Mouse (Mus musculus) layer of hippocampus, adult 18-20 months (tissue): ENCODE results near the gene Srpx. TPM values are rescaled to one million over a fixed set of nuclear protein-coding genes. Genes with fewer than 3 reads are reported as not detected.

Source experiments
- DNase-seq, 2 experiments: peaks; one replicate each; pipeline ENCODE4 v3.0.0; 2022; ENCODE audit warnings: low spot score in 2 of 2
- long read RNA-seq: library from polyadenylated mRNA; stranded (forward); transcript quantifications from one replicate; pipeline ENCODE4 v2.0.0, GENCODE M21; 2021
- total RNA-seq, 2 experiments: library from RNA; stranded (reverse); gene quantifications; 2 replicates each; pipeline ENCODE4 v1.2.3; 2021

Gene Srpx
- under 1 TPM; 0.28 to 0.67 TPM for total RNA-seq
- long read RNA-seq, partial matches to known transcripts, result 0 of 1 reads
- long read RNA-seq, other reads (novel, unspliced or antisense), result 1 of 1 reads

- no peak for DNase-seq
Observed at GRCm38 (mm10) chrX:10117065-10117719, at the start of gene Srpx. Gene Srpx, minus strand, starts transcription at chrX:10117709.

GRCm38 (mm10) chrX:10152390-10152789 is 34.9 kb upstream of the Srpx start:
- no peak for DNase-seq

- peak in 1 of 2 experiments; percentile 9 for DNase-seq
Observed at GRCm38 (mm10) chrX:10115780-10116179, 1.7 kb downstream of the Srpx start.

- no peak for DNase-seq
Observed at GRCm38 (mm10) chrX:10110736-10111135, 6.8 kb downstream of the Srpx start.

GRCm38 (mm10) chrX:10108558-10108957 is 9.0 kb downstream of the Srpx start:
- DNase-seq, result peak in 1 of 2 experiments; percentile 18

GRCm38 (mm10) chrX:10105475-10105874 is 12.0 kb downstream of the Srpx start:
- no peak for DNase-seq

- DNase-seq, result no peak
Observed at GRCm38 (mm10) chrX:10102739-10103138, 14.8 kb downstream of the Srpx start.

- peak in 1 of 2 experiments; percentile 28 for DNase-seq
Observed at GRCm38 (mm10) chrX:10095797-10096196, 21.7 kb downstream of the Srpx start.

- no peak for DNase-seq
Observed at GRCm38 (mm10) chrX:10080385-10080784, 37.1 kb downstream of the Srpx start.

GRCm38 (mm10) chrX:10079981-10080380 is 37.5 kb downstream of the Srpx start:
- DNase-seq, result no peak

- DNase-seq, result no peak
Observed at GRCm38 (mm10) chrX:10073966-10074365, 43.5 kb downstream of the Srpx start.

- DNase-seq, result no peak
Observed at GRCm38 (mm10) chrX:10071529-10071928, 46.0 kb downstream of the Srpx start.

GRCm38 (mm10) chrX:10070689-10071088 is 46.8 kb downstream of the Srpx start:
- peak; percentile 6 to 58 for DNase-seq

- no peak for DNase-seq
Observed at GRCm38 (mm10) chrX:10069405-10069804, 48.1 kb downstream of the Srpx start.

GRCm38 (mm10) chrX:10063781-10064180 is 53.7 kb downstream of the Srpx start:
- peak; percentile 7 to 48 for DNase-seq

- peak in 1 of 2 experiments; percentile 16 for DNase-seq
Observed at GRCm38 (mm10) chrX:10063361-10063760, 54.1 kb downstream of the Srpx start.

- DNase-seq, result no peak
Observed at GRCm38 (mm10) chrX:10062201-10062600, 55.3 kb downstream of the Srpx start.

GRCm38 (mm10) chrX:10034666-10035065 is 82.8 kb downstream of the Srpx start:
- DNase-seq, result peak in 1 of 2 experiments; percentile 3

- DNase-seq, result no peak
Observed at GRCm38 (mm10) chrX:10010202-10010601, 107.3 kb downstream of the Srpx start.

GRCm38 (mm10) chrX:10007675-10008270 is 109.7 kb downstream of the Srpx start:
- DNase-seq, result no peak

- no peak for DNase-seq
Observed at GRCm38 (mm10) chrX:10005946-10006345, 111.6 kb downstream of the Srpx start.

GRCm38 (mm10) chrX:10000718-10001117 is 116.8 kb downstream of the Srpx start:
- DNase-seq, result no peak
